Mouse (Mus musculus): ENCODE results near the gene Synrg. TPM values are rescaled to one million over a fixed set of nuclear protein-coding genes. Genes with fewer than 3 reads are reported as not detected.

Synrg gene
- polyA plus RNA-seq, 1 experiment from 2014 or later: 26.2 TPM

Other genes with a start within 250 kb of the Synrg start
- not detected in 2 replicates for gene Wfdc21, start 217.5 kb upstream of the Synrg start, polyA plus RNA-seq (2014; fragmentation: Nextera tagmentation; extraction: Ambion mirVana)
- gene Heatr6, start 210.7 kb upstream of the Synrg start, polyA plus RNA-seq (2014; fragmentation: Nextera tagmentation; extraction: Ambion mirVana): 29.1 and 33.3 TPM in 2 replicates
- gene Hnf1b, start 114.4 kb upstream of the Synrg start, polyA plus RNA-seq (2014; fragmentation: Nextera tagmentation; extraction: Ambion mirVana): 0.21 TPM in 1 of 2 replicates, not detected in the other
- gene Ddx52, start 22.4 kb upstream of the Synrg start, polyA plus RNA-seq (2014; fragmentation: Nextera tagmentation; extraction: Ambion mirVana): 21.9 and 25.3 TPM in 2 replicates
- 11.3 and 13.7 TPM in 2 replicates for gene Dusp14, start 104.8 kb downstream of the Synrg start, polyA plus RNA-seq (2014; fragmentation: Nextera tagmentation; extraction: Ambion mirVana)
- 27.6 and 28.1 TPM in 2 replicates for gene Tada2a, start 165.2 kb downstream of the Synrg start, polyA plus RNA-seq (2014; fragmentation: Nextera tagmentation; extraction: Ambion mirVana)
- gene Acaca, start 165.2 kb downstream of the Synrg start, polyA plus RNA-seq (2014; fragmentation: Nextera tagmentation; extraction: Ambion mirVana): 36.2 and 40.7 TPM in 2 replicates
- gene Gm11437, start 203.0 kb downstream of the Synrg start, polyA plus RNA-seq (2014; fragmentation: Nextera tagmentation; extraction: Ambion mirVana): 0.17 TPM in 1 of 2 replicates, not detected in the other